Mouse (Mus musculus): ENCODE measurements around the gene Ecel1. TPM values are rescaled to one million over a fixed set of nuclear protein-coding genes. Genes with fewer than 3 reads are reported as not detected.
A peak's percentile ranks its signal among the peaks of the same experiment; 100 is the strongest.

Ecel1 gene
- polyA plus RNA-seq, 1 experiment from 2014 or later, result 0.69 TPM

- Histone ChIP-seq H3K27me3 (peaks cover 93% of the 10 kb centered on the region), H3K4me2 (replicated peaks) (no peak overlapping the region), H3K4me1 (peaks cover 8% of the 10 kb centered on the region; the same call in 1 of the 2 replicates), H3K27ac (no peak overlapping the region), H3K36me3 (no peaks in the 10 kb centered on the region), H3K4me3 (no peak overlapping the region), H3K9me3 (no peaks in the 10 kb centered on the region), H3K9ac (no peak overlapping the region)
- ATAC-seq (ENCODE audit: low FRiP score, low read depth), result no peak
- WGBS, result 40% methylated on average over 9 of the region's 9 CpGs
These were observed 8.5 kb upstream of the Ecel1 start for GRCm38 (mm10) chr1:87164796-87165184.

DNA sequence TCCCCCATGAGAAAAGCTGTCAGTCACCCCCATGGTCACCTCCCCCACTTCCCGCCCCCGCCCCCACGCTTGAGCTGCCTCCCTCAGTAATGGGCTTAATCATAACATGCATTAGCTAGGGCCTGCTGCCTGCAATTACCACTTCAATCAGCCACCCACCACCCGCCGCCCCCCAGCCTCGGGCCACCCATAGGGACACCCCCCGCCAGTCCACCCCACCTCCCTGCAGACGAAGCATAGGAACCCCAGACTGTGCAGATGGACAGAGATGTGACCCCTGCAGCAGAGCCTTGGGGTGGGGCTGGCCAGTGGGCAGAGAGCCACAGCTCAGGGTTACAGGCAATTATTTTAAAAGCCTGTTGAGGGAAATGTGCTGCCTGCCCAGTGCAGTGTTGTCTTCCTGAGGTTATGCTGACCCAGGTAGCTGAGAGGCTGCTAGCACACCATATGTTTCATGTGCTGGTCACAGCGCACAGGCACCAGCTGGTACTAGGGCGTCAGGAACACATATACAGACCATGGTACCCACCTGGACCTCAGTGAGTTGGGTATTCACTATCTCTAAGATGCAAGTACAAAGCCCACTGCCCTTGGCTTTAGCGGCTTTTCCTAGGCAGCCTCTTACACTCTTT lies 8.0 kb upstream of the Ecel1 start:
- H3K4me1 ChIP-seq, result 0 out of 2 replicates have a peak, but pooled peaks cover 4% of the 10 kb centered on the region
- H3K9ac ChIP-seq, result no peak overlapping the region
- 21% methylated on average over 10 of the region's 11 CpGs for WGBS
- H3K36me3 ChIP-seq, result no peaks in the 10 kb centered on the region
- peaks cover 93% of the 10 kb centered on the region for H3K27me3 ChIP-seq
- no peak overlapping the region for H3K4me2 ChIP-seq (replicated peaks)
- no peak overlapping the region for H3K27ac ChIP-seq
- no peaks in the 10 kb centered on the region for H3K9me3 ChIP-seq
- no peak overlapping the region for H3K4me3 ChIP-seq
- no peak; the same call in 1 of the 2 replicates for ATAC-seq (ENCODE audit: low FRiP score, low read depth)

DNA sequence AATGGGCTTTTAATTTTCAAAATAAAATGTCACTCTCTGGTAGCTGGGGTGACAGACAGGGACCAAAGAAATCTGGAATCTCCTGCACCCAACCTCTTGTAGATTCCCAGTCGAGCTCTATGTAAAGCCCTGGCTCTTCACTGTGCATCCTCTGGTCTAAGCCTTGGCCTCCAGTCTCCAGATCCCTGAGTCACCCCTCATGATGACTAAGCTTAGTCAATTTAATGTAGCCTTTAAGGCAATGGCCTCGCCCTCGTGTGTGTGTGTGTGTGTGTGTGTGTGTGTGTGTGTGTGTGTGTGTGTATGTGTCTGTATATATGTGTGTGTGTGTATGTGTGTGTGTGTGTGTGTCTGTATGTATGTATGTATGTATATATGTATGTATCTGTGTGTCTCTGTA lies 3.1 kb upstream of the Ecel1 start:
- Histone ChIP-seq H3K36me3 (no peaks in the 10 kb centered on the region), H3K4me3 (no peak overlapping the region), H3K27ac (no peak overlapping the region), H3K4me1 (peaks cover 19% of the 10 kb centered on the region; the same call in 1 of the 2 replicates), H3K27me3 (peaks cover 97% of the 10 kb centered on the region), H3K9me3 (no peaks in the 10 kb centered on the region), H3K4me2 (replicated peaks) (no peak overlapping the region), H3K9ac (no peak overlapping the region)
- 70% methylated on average over 3 of the region's 3 CpGs for WGBS
- no peak for ATAC-seq (ENCODE audit: low FRiP score, low read depth)

GRCm38 (mm10) chr1:87155531-87156198 lies 656 bp downstream of the Ecel1 start:
- H3K27ac ChIP-seq, result no peak overlapping the region
- H3K27me3 ChIP-seq, result peaks cover 100% of the 10 kb centered on the region
- peak overlapping the region; percentile 49 for H3K4me3 ChIP-seq
- H3K9me3 ChIP-seq, result no peaks in the 10 kb centered on the region
- no peaks in the 10 kb centered on the region for H3K36me3 ChIP-seq
- H3K4me2 ChIP-seq (replicated peaks), result peak overlapping the region; percentile 77
- ATAC-seq (ENCODE audit: low FRiP score, low read depth), result 0 out of 2 replicates have a peak, but pooled peaks have one; percentile 22
- H3K9ac ChIP-seq, result peak overlapping the region; percentile 51
- WGBS, result under 1% methylated on average over 39 of the region's 56 CpGs
- peaks cover 30% of the 10 kb centered on the region for H3K4me1 ChIP-seq

DNA sequence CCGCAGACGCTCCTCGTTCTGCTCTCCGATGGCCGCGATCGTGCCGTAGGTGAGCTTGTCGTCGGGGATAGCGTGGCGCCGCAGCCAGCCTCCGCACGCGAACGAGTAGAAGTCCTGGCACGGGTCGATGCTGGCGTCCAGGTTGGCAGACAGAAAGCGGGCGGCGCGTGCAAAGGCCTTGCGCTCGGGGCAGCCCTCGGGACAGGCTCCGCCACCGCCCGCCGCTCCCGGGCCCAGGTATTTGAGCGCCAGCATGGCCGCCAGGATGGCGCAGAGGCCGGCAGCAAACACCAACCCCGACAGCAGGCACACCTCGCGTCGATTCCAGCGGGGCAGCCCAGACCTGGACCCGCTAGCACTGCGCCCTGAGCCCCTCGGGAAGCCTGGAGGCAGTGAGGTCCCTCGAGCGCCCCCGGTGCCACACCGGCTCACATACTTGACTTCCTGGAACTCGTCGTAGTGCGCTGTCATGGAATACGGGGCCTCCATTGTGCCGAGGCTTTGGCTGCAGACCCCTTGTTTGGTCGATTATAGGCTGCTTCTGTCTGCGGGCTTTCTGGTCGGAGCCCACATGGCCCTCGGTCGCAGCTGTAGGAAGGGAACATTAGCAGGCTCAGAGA lies 1.7 kb downstream of the Ecel1 start:
- H3K27ac ChIP-seq, result no peak overlapping the region
- H3K27me3 ChIP-seq, result peaks cover 100% of the 10 kb centered on the region
- H3K4me2 ChIP-seq (replicated peaks), result peak overlapping the region; percentile 68
- ATAC-seq (ENCODE audit: low FRiP score, low read depth), result 0 out of 2 replicates have a peak, but pooled peaks have one; percentile 3
- H3K36me3 ChIP-seq, result no peaks in the 10 kb centered on the region
- peaks cover 30% of the 10 kb centered on the region for H3K4me1 ChIP-seq
- H3K9me3 ChIP-seq, result no peaks in the 10 kb centered on the region
- WGBS, result 1% methylated on average over 58 of the region's 58 CpGs
- peak overlapping the region; percentile 53; the same call in 1 of the 2 replicates for H3K9ac ChIP-seq
- H3K4me3 ChIP-seq, result peak overlapping the region; percentile 49

- peaks cover 100% of the 10 kb centered on the region for H3K27me3 ChIP-seq
- H3K4me3 ChIP-seq, result peak overlapping the region; percentile 49
- no peak overlapping the region for H3K27ac ChIP-seq
- peak overlapping the region; percentile 68 for H3K4me2 ChIP-seq (replicated peaks)
- under 1% methylated on average over 70 of the region's 72 CpGs for WGBS
- ATAC-seq (ENCODE audit: low FRiP score, low read depth), result no peak; the same call in 1 of the 2 replicates
- H3K4me1 ChIP-seq, result peaks cover 30% of the 10 kb centered on the region
- no peaks in the 10 kb centered on the region for H3K36me3 ChIP-seq
- H3K9me3 ChIP-seq, result no peaks in the 10 kb centered on the region
- H3K9ac ChIP-seq, result peak overlapping the region; percentile 53
These were observed 2.4 kb downstream of the Ecel1 start for GRCm38 (mm10) chr1:87153776-87154500.

- H3K9me3 ChIP-seq, result no peaks in the 10 kb centered on the region
These were observed 5.0 kb downstream of the Ecel1 start for GRCm38 (mm10) chr1:87151286-87151685.

GRCm38 (mm10) chr1:87149422-87149821 lies 6.9 kb downstream of the Ecel1 start:
- no peak overlapping the region for H3K9ac ChIP-seq
- 30% methylated on average over 13 of the region's 13 CpGs for WGBS
- peaks cover 70% of the 10 kb centered on the region for H3K27me3 ChIP-seq
- ATAC-seq (ENCODE audit: low FRiP score, low read depth), result no peak
- H3K4me1 ChIP-seq, result peaks cover 14% of the 10 kb centered on the region
- H3K36me3 ChIP-seq, result no peaks in the 10 kb centered on the region
- no peak overlapping the region for H3K27ac ChIP-seq
- H3K4me3 ChIP-seq, result no peak overlapping the region
- no peaks in the 10 kb centered on the region for H3K9me3 ChIP-seq
- no peak overlapping the region for H3K4me2 ChIP-seq (replicated peaks)

More at GRCm38 (mm10) chr1:87151286-87151685, 5.0 kb downstream of the Ecel1 start:
- WGBS, result 82% methylated on average over 6 of the region's 6 CpGs
- H3K27me3 ChIP-seq, result peaks cover 89% of the 10 kb centered on the region
- H3K4me2 ChIP-seq (replicated peaks), result no peak overlapping the region
- no peak overlapping the region for H3K27ac ChIP-seq
- peaks cover 29% of the 10 kb centered on the region for H3K4me1 ChIP-seq
- no peak overlapping the region for H3K9ac ChIP-seq
- no peak overlapping the region for H3K4me3 ChIP-seq
- H3K36me3 ChIP-seq, result no peaks in the 10 kb centered on the region
- no peak for ATAC-seq (ENCODE audit: low FRiP score, low read depth)

DNA sequence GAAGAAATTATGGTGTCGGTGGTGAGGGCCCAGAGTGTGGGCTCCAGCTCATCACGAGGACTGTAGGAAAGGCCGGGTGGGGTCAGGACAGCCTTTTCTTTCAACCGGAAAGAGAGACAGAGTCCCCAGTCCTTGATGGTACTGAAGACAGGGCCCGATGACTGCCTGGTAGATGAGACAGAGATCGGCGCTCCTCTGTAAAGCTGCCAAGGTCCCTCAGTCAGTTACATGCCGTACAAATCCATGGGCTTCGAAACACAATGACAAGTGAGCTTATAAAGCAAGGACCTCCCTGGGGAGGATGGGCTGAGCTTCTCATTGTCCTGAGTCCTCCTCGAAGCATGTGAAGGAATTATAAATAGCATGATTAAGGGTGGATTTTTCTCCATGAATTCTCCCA lies 13.2 kb downstream of the Ecel1 start:
- 89% methylated on average over 10 of the region's 10 CpGs for WGBS
- Histone ChIP-seq H3K27me3 (peaks cover 16% of the 10 kb centered on the region), H3K4me3 (no peak overlapping the region), H3K9ac (no peak overlapping the region), H3K36me3 (no peaks in the 10 kb centered on the region), H3K4me1 (no peaks in the 10 kb centered on the region), H3K27ac (no peak overlapping the region), H3K4me2 (replicated peaks) (no peak overlapping the region), H3K9me3 (no peaks in the 10 kb centered on the region)
- no peak for ATAC-seq (ENCODE audit: low FRiP score, low read depth)

DNA sequence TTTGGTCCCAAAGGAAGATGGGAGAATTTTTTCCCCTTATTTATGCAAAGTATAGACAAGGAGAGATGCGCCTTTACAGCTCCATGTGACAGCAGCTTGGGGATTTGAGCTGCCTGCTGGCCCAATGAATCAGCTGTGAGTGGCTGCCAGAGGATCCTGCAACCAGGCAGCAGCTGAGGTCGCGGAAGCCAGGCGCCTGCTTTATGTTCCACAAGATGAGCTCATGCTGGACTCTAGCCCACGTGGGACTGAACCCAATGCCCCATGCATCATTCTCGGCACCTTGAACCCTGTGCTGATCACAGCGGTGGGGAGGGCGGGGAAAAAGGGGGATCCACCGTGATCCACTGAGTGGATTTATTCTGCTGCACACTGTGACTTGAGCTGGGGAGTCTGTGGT lies 13.9 kb downstream of the Ecel1 start:
- WGBS, result 78% methylated on average over 9 of the region's 9 CpGs
- no peaks in the 10 kb centered on the region for H3K9me3 ChIP-seq
- no peak overlapping the region for H3K4me3 ChIP-seq
- no peak overlapping the region for H3K27ac ChIP-seq
- H3K4me1 ChIP-seq, result no peaks in the 10 kb centered on the region
- H3K36me3 ChIP-seq, result no peaks in the 10 kb centered on the region
- no peak overlapping the region for H3K4me2 ChIP-seq (replicated peaks)
- ATAC-seq (ENCODE audit: low FRiP score, low read depth), result no peak
- H3K27me3 ChIP-seq, result peaks cover 9% of the 10 kb centered on the region; the same call in 1 of the 2 replicates
- no peak overlapping the region for H3K9ac ChIP-seq

GRCm38 (mm10) chr1:87141550-87141949 lies 14.8 kb downstream of the Ecel1 start:
- no peak overlapping the region for H3K27ac ChIP-seq
- peaks cover 9% of the 10 kb centered on the region; the same call in 1 of the 2 replicates for H3K27me3 ChIP-seq
- no peak overlapping the region for H3K4me2 ChIP-seq (replicated peaks)
- no peaks in the 10 kb centered on the region for H3K36me3 ChIP-seq
- no peak overlapping the region for H3K9ac ChIP-seq
- ATAC-seq (ENCODE audit: low FRiP score, low read depth), result no peak
- no peaks in the 10 kb centered on the region for H3K4me1 ChIP-seq
- no peaks in the 10 kb centered on the region for H3K9me3 ChIP-seq
- WGBS, result 72% methylated on average over 4 of the region's 4 CpGs
- H3K4me3 ChIP-seq, result no peak overlapping the region

DNA sequence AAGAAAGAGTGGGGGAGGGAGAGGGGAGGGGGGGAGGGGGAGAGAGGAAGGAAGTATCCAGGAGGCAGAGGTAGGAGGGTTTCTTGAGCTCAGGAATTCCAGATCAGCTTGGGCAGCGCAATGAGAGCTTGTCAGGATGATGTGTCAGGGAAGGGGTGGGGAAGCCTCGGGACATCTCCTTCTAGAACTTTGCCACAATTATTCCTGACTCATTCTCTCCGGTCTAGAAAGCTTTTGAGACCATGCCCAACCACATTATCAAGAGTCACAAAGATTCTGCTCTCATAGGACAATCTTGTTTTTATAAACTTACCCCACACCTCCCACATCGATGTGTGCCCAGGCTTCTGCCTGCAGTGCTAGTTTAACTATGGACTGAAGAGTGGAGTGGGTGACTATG lies 24.5 kb downstream of the Ecel1 start:
- H3K4me2 ChIP-seq (replicated peaks), result no peak overlapping the region
- no peak for ATAC-seq (ENCODE audit: low FRiP score, low read depth)
- no peaks in the 10 kb centered on the region for H3K9me3 ChIP-seq
- peaks cover 29% of the 10 kb centered on the region for H3K27me3 ChIP-seq
- no peak overlapping the region for H3K9ac ChIP-seq
- no peak overlapping the region for H3K27ac ChIP-seq
- WGBS, result 76% methylated on average over 4 of the region's 4 CpGs
- H3K4me1 ChIP-seq, result 0 out of 2 replicates have a peak, but pooled peaks cover 3% of the 10 kb centered on the region
- no peaks in the 10 kb centered on the region for H3K36me3 ChIP-seq
- no peak overlapping the region for H3K4me3 ChIP-seq

Data from limb, embryonic 13.5 days (tissue).